Mouse (Mus musculus) hematopoietic stem cell, adult 5-6 weeks (primary cell): Measurements from ENCODE around the gene Mfsd4b4. TPM values are rescaled to one million over a fixed set of nuclear protein-coding genes. Genes with fewer than 3 reads are reported as not detected.

Experiments
- total RNA-seq: library from RNA; stranded (forward); fragments of 172-1452, 232-1000 nt; gene quantifications from 2 replicates; pipeline ENCODE4 v1.2.3, GENCODE M21; 2017

The Mfsd4b4 gene
- total RNA-seq, 1 experiment from 2014 or later: 7.7 TPM

Other genes with a start within 250 kb of the Mfsd4b4 start
- 26.6 and 27.2 TPM in 2 replicates for gene Rev3l, start 167.1 kb downstream of the Mfsd4b4 start, total RNA-seq
- gene Mfsd4b2, start 27.7 kb upstream of the Mfsd4b4 start, total RNA-seq: not detected in 2 replicates
- gene Mfsd4b3, start 60.9 kb upstream of the Mfsd4b4 start, total RNA-seq: not detected in 2 replicates
- 0.56 TPM in 1 of 2 replicates, not detected in the other for gene Mfsd4b5, start 87.4 kb upstream of the Mfsd4b4 start, total RNA-seq
- not detected in 2 replicates for gene Mfsd4b1, start 126.0 kb upstream of the Mfsd4b4 start, total RNA-seq
- 12.8 and 19.6 TPM in 2 replicates for gene Slc16a10, start 243.0 kb upstream of the Mfsd4b4 start, total RNA-seq